In genomic region chr13:44594645-44595044, GRCm38 (mm10) we compare ENCODE assay signal across 23 mouse cellular contexts.
A peak's percentile ranks its signal among the peaks of the same experiment; 100 is the strongest.
DNase-seq lines count a peak whose midpoint lies in the region; ATAC-seq and TF ChIP-seq lines count a peak whose summit lies in the region.
"Had no signal": no experiment of that assay in that cellular context is flagged by ENCODE, and none has a peak within 500 bp of the region (broad histone marks: within the 10 kb centered on the region; RNA-seq: fewer than 3 reads in every experiment).

No protein-coding gene starts in this region.

- H3K27ac ChIP-seq in gastrocnemius, adult 2 months = peak overlapping the region; percentile 41; the same call in 1 of the 2 replicates
- H3K27ac ChIP-seq: embryonic facial prominence, embryonic 12.5 days; embryonic facial prominence, embryonic 15.5 days; forebrain, embryonic 12.5 days; forebrain, embryonic 15.5 days; hindbrain, embryonic 13.5 days had no signal

- no peak for TF ChIP-seq CTCF in gastrocnemius, adult 2 months (IDR thresholded peaks at IDR 0.05)

- no peak for ATAC-seq in erythroid progenitor cell, adult 5-6 weeks (replicated peaks; ENCODE audit: low FRiP score, poor library complexity, severe bottlenecking)
- ATAC-seq: forebrain, embryonic 15.5 days; hindbrain, embryonic 16.5 days; inflammation-experienced regulatory T-cells, adult 6 months; intestine, embryonic 16.5 days; Patski had no signal

- DNase-seq in gastrocnemius, adult 18-20 months (ENCODE audit: low spot score) = peak; percentile 75
- DNase-seq in gastrocnemius, postnatal 4 days (ENCODE audit: low spot score in 2 of 2) = no peak
- DNase-seq in gastrocnemius, adult 2 months = peak; percentile 86
- DNase-seq in gastrocnemius, postnatal 10 days = peak; percentile 29
- DNase-seq in gastrocnemius, postnatal 36 days = peak; percentile 40 to 47
- no peak for DNase-seq in cerebellum, adult 8-10 months
- DNase-seq: adrenal gland, postnatal 10 days; B cell, adult 2 months; cerebellum, adult 11 months; cerebellum, adult 9-10 months; cerebellum, postnatal 25 days; heart, adult 11 months; kidney, adult 18-20 months had no signal

- intact Hi-C loops in gastrocnemius, adult 2 months (cut with DNase I) = no loop called here
- intact Hi-C loops in gastrocnemius, postnatal 36 days (cut with DNase I) = loop anchor here (2.0 kb wide), 1 partner anchor 52 kb away; no protein-coding TSS in a partner anchor

- no peak overlapping the region for H3K4me3 ChIP-seq in gastrocnemius, adult 2 months
- H3K4me3 ChIP-seq: embryonic facial prominence, embryonic 12.5 days; embryonic facial prominence, embryonic 15.5 days; forebrain, embryonic 12.5 days; forebrain, embryonic 15.5 days; hindbrain, embryonic 13.5 days had no signal

Comparison
In these comparisons a context has a peak if more than half of its experiments do, and no peak if none do; other contexts are left out.
1. DNase-seq: peak in gastrocnemius, adult 18-20 months (single experiment), gastrocnemius, adult 2 months (single experiment), gastrocnemius, postnatal 10 days (single experiment) and gastrocnemius, postnatal 36 days (2 of 2); none in gastrocnemius, postnatal 4 days (0 of 2) and cerebellum, adult 8-10 months (single experiment).